Mouse (Mus musculus): ENCODE results near the gene Mylk4. TPM values are rescaled to one million over a fixed set of nuclear protein-coding genes. Genes with fewer than 3 reads are reported as not detected.

The Mylk4 gene
- polyA plus RNA-seq, 1 experiment, result 1.1 TPM

DNA sequence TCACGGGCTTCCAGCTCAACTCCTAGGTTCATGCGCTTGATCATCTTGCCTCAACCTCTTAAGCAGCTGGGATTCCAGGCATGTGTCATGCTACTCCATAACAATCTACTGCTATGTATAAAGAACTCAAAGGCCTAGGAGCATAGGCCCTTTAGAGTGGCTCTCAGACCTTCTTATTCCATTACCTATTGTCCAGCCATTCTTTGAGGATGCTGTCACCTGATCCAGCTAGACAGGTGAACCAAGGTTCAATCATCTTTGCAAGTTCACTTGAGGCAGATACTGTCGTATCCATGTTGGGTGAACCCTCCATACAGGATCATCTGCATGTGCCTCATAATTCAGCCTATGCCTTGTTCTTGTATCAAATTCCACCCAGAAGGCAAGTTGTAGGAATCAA lies 84.8 kb downstream of the Mylk4 start:
- H3K4me1 ChIP-seq (ENCODE audit: control insufficient read depth, insufficient read depth, low read length), result no peaks in the 10 kb centered on the region
- WGBS, result 81% methylated on average over 3 of the region's 3 CpGs
- TF ChIP-seq POLR2A (IDR thresholded peaks at IDR 0.05; ENCODE audit: borderline replicate concordance, control insufficient read depth, low read depth, low read length) (no peak), CTCF (IDR thresholded peaks at IDR 0.05; ENCODE audit: control insufficient read depth, insufficient read depth, low read length) (no peak)
- H3K4me3 ChIP-seq (replicated peaks; ENCODE audit: control insufficient read depth, low read depth, low read length), result no peak overlapping the region
- H3K27ac ChIP-seq (ENCODE audit: control insufficient read depth, insufficient read depth, low read depth, low read length, poor library complexity), result no peak overlapping the region

DNA sequence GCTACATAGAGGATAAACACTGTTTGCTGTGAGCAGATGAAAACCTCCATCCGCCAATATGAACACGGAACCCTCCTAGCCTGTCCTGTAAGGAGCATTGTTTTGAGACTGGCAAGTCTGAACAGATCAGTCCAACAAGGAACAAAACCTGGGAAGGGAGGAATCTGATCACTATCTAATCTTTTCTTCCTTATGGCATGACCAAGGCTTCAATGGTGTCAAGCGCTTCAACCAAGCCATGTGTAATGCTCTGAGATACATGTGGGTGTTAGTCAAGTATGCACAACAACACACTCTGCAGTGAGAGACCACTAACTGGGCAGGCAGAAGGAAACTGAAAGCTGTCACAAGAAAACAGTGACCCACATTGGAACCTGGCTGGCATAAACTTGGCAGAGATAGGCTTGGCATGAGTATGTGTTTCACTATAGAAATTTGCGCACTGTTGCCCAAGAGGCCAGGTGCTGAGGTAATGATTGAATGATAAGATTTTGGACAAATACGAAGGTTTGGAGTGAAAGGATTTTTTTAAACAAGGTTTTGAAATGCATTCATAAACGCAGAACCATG lies 89.8 kb downstream of the Mylk4 start:
- 80% methylated on average over 6 of the region's 6 CpGs for WGBS
- no peaks in the 10 kb centered on the region for H3K4me1 ChIP-seq (ENCODE audit: control insufficient read depth, insufficient read depth, low read length)
- no peak overlapping the region for H3K27ac ChIP-seq (ENCODE audit: control insufficient read depth, insufficient read depth, low read depth, low read length, poor library complexity)
- TF ChIP-seq POLR2A (IDR thresholded peaks at IDR 0.05; ENCODE audit: borderline replicate concordance, control insufficient read depth, low read depth, low read length) (no peak), CTCF (IDR thresholded peaks at IDR 0.05; ENCODE audit: control insufficient read depth, insufficient read depth, low read length) (no peak)
- H3K4me3 ChIP-seq (replicated peaks; ENCODE audit: control insufficient read depth, low read depth, low read length), result no peak overlapping the region

DNA sequence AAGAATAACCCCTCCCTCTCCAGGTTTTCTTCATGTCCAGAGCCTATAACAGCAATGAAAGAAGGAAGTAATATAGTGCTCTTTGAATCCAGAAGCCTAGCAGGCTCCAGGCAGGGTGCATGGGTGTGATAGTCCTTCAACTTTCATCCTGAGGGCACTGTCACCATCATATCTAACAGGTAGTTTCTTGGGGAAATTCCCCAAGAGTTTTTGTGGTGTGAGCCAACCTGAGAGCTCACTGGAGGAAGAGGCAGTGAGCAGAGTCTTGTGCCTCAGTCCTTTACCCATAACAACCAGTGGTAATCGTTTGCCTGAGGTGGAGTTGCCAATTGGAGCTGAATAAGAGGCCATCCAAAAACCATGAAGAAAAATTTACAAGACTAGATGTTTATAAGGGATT lies 91.2 kb downstream of the Mylk4 start:
- Histone ChIP-seq H3K27ac (ENCODE audit: control insufficient read depth, insufficient read depth, low read depth, low read length, poor library complexity) (no peak overlapping the region), H3K4me1 (ENCODE audit: control insufficient read depth, insufficient read depth, low read length) (no peaks in the 10 kb centered on the region), H3K4me3 (replicated peaks; ENCODE audit: control insufficient read depth, low read depth, low read length) (no peak overlapping the region)
- WGBS, result 49% methylated on average over 1 of the region's 1 CpGs
- no peak for TF ChIP-seq CTCF (IDR thresholded peaks at IDR 0.05; ENCODE audit: control insufficient read depth, insufficient read depth, low read length)
- TF ChIP-seq POLR2A (IDR thresholded peaks at IDR 0.05; ENCODE audit: borderline replicate concordance, control insufficient read depth, low read depth, low read length), result no peak

DNA sequence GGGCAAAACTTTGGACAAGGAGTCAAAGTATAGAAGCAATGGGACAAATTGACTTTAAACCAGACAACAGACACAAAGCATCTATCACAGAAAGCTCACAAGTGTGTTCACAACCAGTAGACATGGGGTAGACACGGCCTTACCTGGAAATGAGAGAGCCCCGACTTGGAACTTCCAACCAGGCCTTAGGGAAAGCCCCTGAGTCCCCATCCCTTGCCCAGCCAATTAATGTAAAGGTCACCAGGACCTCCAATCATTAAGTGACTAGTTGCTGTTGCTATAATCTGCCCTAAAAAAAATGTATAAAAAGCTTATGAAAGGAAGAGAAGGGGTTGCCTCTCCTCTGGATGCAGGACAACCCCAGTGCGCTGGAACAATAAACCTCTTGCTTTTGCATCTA lies 93.5 kb downstream of the Mylk4 start:
- Histone ChIP-seq H3K4me1 (ENCODE audit: control insufficient read depth, insufficient read depth, low read length) (no peaks in the 10 kb centered on the region), H3K4me3 (replicated peaks; ENCODE audit: control insufficient read depth, low read depth, low read length) (no peak overlapping the region), H3K27ac (ENCODE audit: control insufficient read depth, insufficient read depth, low read depth, low read length, poor library complexity) (no peak overlapping the region)
- TF ChIP-seq CTCF (IDR thresholded peaks at IDR 0.05; ENCODE audit: control insufficient read depth, insufficient read depth, low read length), result no peak
- TF ChIP-seq POLR2A (IDR thresholded peaks at IDR 0.05; ENCODE audit: borderline replicate concordance, control insufficient read depth, low read depth, low read length), result no peak
- WGBS, result 72% methylated on average over 3 of the region's 3 CpGs

DNA sequence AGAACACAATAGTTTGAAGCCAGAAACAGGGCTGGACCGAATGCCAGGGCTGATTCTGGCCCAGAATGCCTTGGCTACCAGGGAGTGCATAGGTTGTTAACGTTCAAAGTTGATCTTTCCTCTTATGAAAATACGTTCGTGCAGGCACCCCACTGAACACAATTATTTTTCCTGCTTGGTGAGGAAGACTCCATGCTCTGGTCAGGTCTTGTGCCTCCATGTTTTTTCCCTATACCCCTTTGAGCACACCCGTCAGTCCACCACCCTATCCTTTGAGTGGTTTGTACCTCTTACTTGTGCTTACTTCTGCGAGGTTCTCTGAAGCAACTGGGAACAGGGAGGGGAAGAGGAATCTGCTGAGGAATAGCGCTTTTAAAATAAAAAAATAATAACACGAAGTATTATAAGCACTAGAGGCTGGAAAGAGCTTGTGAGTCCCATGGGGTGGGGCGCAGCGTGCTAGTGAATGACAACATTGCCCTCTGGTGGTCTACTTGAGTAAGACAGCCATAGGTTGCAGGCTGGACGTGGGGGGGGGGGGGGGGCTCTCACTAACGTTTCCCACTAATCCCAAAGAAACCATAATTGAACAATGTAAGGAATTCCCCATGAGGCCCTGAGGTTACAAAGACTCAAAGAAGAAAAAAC lies 102.8 kb downstream of the Mylk4 start:
- no peak overlapping the region for H3K4me3 ChIP-seq (replicated peaks; ENCODE audit: control insufficient read depth, low read depth, low read length)
- no peaks in the 10 kb centered on the region for H3K4me1 ChIP-seq (ENCODE audit: control insufficient read depth, insufficient read depth, low read length)
- TF ChIP-seq CTCF (IDR thresholded peaks at IDR 0.05; ENCODE audit: control insufficient read depth, insufficient read depth, low read length), result peak; percentile 71
- TF ChIP-seq POLR2A (IDR thresholded peaks at IDR 0.05; ENCODE audit: borderline replicate concordance, control insufficient read depth, low read depth, low read length), result no peak
- WGBS, result 30% methylated on average over 12 of the region's 12 CpGs
- no peak overlapping the region for H3K27ac ChIP-seq (ENCODE audit: control insufficient read depth, insufficient read depth, low read depth, low read length, poor library complexity)

GRCm38 (mm10) chr13:32680121-32680551 lies 103.6 kb downstream of the Mylk4 start:
- 42% methylated on average over 12 of the region's 12 CpGs for WGBS
- Histone ChIP-seq H3K4me1 (ENCODE audit: control insufficient read depth, insufficient read depth, low read length) (no peaks in the 10 kb centered on the region), H3K4me3 (replicated peaks; ENCODE audit: control insufficient read depth, low read depth, low read length) (no peak overlapping the region), H3K27ac (ENCODE audit: control insufficient read depth, insufficient read depth, low read depth, low read length, poor library complexity) (peak overlapping the region; percentile 15; the same call in 1 of the 2 replicates)
- no peak for TF ChIP-seq POLR2A (IDR thresholded peaks at IDR 0.05; ENCODE audit: borderline replicate concordance, control insufficient read depth, low read depth, low read length)
- TF ChIP-seq CTCF (IDR thresholded peaks at IDR 0.05; ENCODE audit: control insufficient read depth, insufficient read depth, low read length), result no peak

DNA sequence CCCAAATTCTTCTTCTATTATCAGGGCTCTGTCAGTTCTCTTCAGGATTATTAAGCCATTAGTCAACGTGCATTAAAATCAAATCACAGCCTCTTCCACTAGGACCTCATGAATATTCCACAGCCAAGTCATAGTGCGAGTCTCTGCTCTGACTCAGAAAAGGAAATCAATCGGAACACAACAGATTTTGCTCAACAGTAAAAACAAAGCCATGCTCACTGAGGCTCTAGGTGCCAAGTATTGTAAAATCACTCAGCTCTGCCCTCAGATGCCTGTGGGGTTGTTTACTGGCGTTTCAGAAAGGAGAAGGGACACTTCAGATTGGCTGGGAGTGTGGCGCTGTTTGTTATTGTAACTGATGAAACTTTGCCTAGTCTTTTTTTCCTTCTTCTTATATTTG lies 104.8 kb downstream of the Mylk4 start:
- 64% methylated on average over 5 of the region's 5 CpGs for WGBS
- Histone ChIP-seq H3K4me1 (ENCODE audit: control insufficient read depth, insufficient read depth, low read length) (no peaks in the 10 kb centered on the region), H3K27ac (ENCODE audit: control insufficient read depth, insufficient read depth, low read depth, low read length, poor library complexity) (no peak overlapping the region), H3K4me3 (replicated peaks; ENCODE audit: control insufficient read depth, low read depth, low read length) (no peak overlapping the region)
- TF ChIP-seq CTCF (IDR thresholded peaks at IDR 0.05; ENCODE audit: control insufficient read depth, insufficient read depth, low read length) (no peak), POLR2A (IDR thresholded peaks at IDR 0.05; ENCODE audit: borderline replicate concordance, control insufficient read depth, low read depth, low read length) (no peak)

DNA sequence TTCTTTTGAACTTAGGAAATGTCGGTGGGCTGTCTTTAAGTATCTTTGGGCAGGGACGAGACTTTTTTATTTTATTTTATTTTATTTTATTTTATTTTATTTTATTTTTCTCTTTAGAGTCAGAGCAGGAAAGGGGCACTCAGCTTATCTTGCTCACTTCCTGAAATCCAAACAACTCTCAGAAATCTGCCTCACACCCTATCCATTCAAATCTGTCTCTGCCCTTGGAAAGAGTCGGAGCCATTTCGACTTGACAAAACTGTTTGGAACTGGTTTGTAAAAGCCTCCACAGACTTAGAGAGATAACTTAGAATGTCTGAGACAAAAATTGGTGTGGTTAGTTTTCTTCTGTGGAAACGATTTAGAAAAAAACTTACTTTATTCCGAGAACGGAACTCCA lies 113.0 kb downstream of the Mylk4 start:
- H3K4me1 ChIP-seq (ENCODE audit: control insufficient read depth, insufficient read depth, low read length), result peaks cover 3% of the 10 kb centered on the region
- WGBS, result 36% methylated on average over 7 of the region's 7 CpGs
- H3K4me3 ChIP-seq (replicated peaks; ENCODE audit: control insufficient read depth, low read depth, low read length), result no peak overlapping the region
- H3K27ac ChIP-seq (ENCODE audit: control insufficient read depth, insufficient read depth, low read depth, low read length, poor library complexity), result no peak overlapping the region
- TF ChIP-seq CTCF (IDR thresholded peaks at IDR 0.05; ENCODE audit: control insufficient read depth, insufficient read depth, low read length), result no peak
- TF ChIP-seq POLR2A (IDR thresholded peaks at IDR 0.05; ENCODE audit: borderline replicate concordance, control insufficient read depth, low read depth, low read length), result no peak
